Mouse (Mus musculus) midbrain, postnatal 0 days (tissue): ENCODE measurements at regions not wholly inside any gene's neighbourhood (a gene's known extent, or its start where the extent isn't known, plus 50 kb on each side); places are given as distances from the start of the nearest gene placed in this dataset.

Experiments used
- ATAC-seq: fragments of 200-750 bp; cut with Nextera tagmentation; 2 replicates; pipeline ENCODE4 v1.8.0; 2017; ENCODE audit warnings: moderate number of reproducible peaks, mild to moderate bottlenecking, moderate TSS enrichment, moderate library complexity; ENCODE audit not compliant: low FRiP score
- DNase-seq: peaks from one replicate; pipeline ENCODE4 v3.0.0-alpha.2; 2015; ENCODE audit warnings: low spot score
- H3K27ac ChIP-seq: fragments of 300-500 bp; sonication (generic); 2 replicates; pipeline ENCODE4 v1.5.1; 2014; ENCODE audit warnings: low read depth, mild to moderate bottlenecking, low read length, mixed read lengths
- H3K27me3 ChIP-seq: fragments of 300-500 bp; sonication (generic); 2 replicates; pipeline ENCODE4 v1.6.1; 2014; ENCODE audit warnings: low read length, control low read depth, mixed read lengths; ENCODE audit not compliant: insufficient read depth
- H3K36me3 ChIP-seq: fragments of 300-500 bp; sonication (generic); 2 replicates; pipeline ENCODE4 v1.6.1; 2014; ENCODE audit warnings: low read length, control low read depth, mixed read lengths; ENCODE audit not compliant: insufficient read depth
- H3K4me1 ChIP-seq: fragments of 300-500 bp; sonication (generic); 2 replicates; pipeline ENCODE4 v1.6.1; 2014; ENCODE audit warnings: mild to moderate bottlenecking, control low read depth, antibody characterized with exemption, low read length, mixed read lengths; ENCODE audit not compliant: insufficient read depth
- H3K4me2 ChIP-seq: fragments of 300-500 bp; sonication (generic); 2 replicates; pipeline ENCODE4 v1.6.1; 2014; ENCODE audit warnings: low read depth, mild to moderate bottlenecking, low read length, mixed read lengths; ENCODE audit not compliant: poor library complexity, severe bottlenecking
- H3K4me3 ChIP-seq: fragments of 300-500 bp; sonication (generic); 2 replicates; pipeline ENCODE4 v1.5.1; 2014; ENCODE audit warnings: low read depth, mild to moderate bottlenecking, low read length, moderate library complexity
- H3K9ac ChIP-seq: fragments of 300-500 bp; sonication (generic); replicated peaks from 2 replicates; pipeline ENCODE4 v1.6.1; 2014; ENCODE audit warnings: mild to moderate bottlenecking, low read length, moderate library complexity, mixed read lengths; ENCODE audit not compliant: poor library complexity, severe bottlenecking
- H3K9me3 ChIP-seq: fragments of 300-500 bp; sonication (generic); 2 replicates; pipeline ENCODE4 v1.6.1; 2016; ENCODE audit warnings: low read length, control low read depth
- CTCF ChIP-seq: IDR thresholded peaks from 2 replicates; pipeline ENCODE4 v1.5.1; 2016; ENCODE audit warnings: antibody characterized with exemption, mild to moderate bottlenecking
- WGBS: fragments of 180-500 bp; shearing (Covaris S2); extraction: QIAGEN DNeasy Blood & Tissue Kit; methylation state at CpG from one replicate; pipeline ENCODE4 v1.1.7; 2014; 5-methylcytosine and 5-hydroxymethylcytosine counted together

GRCm38 (mm10) chr12:93188940-93189339, 1340.0 kb upstream of the Sel1l start:
- no peak overlapping the region for H3K27ac ChIP-seq
- no peak overlapping the region for H3K4me3 ChIP-seq
- no peak for TF ChIP-seq CTCF
- H3K27me3 ChIP-seq = no peaks in the 10 kb centered on the region
- no peaks in the 10 kb centered on the region for H3K4me1 ChIP-seq
- H3K36me3 ChIP-seq = no peaks in the 10 kb centered on the region
- ATAC-seq (no peak), DNase-seq (no peak)
- WGBS = 77% methylated on average over 1 of the region's 1 CpGs
- H3K9me3 ChIP-seq = no peaks in the 10 kb centered on the region
- H3K9ac ChIP-seq = no peak overlapping the region
- H3K4me2 ChIP-seq = no peak overlapping the region

DNA sequence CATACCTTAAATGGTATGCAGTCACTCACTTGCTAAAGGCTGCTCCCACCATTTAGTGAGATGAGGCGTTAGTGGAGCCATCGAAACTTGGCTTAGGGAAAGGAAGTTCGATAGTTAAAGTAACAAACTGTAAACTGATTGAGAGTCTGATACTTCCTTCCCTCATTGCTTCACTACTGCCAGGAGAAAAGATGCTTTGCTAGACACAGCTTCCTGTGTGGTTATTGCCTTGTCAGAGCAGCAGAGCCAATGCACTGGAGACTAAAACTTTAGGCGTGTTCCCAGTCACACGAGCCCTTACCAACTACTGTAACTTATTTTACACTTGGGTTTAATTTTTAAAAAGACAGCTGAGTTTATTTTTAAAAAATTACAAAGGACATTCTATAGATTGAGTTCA, 1324.8 kb upstream of the Sel1l start:
- DNase-seq (no peak), ATAC-seq (no peak)
- no peak for TF ChIP-seq CTCF
- Histone ChIP-seq H3K9me3 (no peaks in the 10 kb centered on the region), H3K27me3 (no peaks in the 10 kb centered on the region), H3K4me1 (no peaks in the 10 kb centered on the region), H3K36me3 (no peaks in the 10 kb centered on the region), H3K4me2 (no peak overlapping the region), H3K9ac (no peak overlapping the region), H3K27ac (no peak overlapping the region), H3K4me3 (no peak overlapping the region)
- WGBS = 90% methylated on average over 5 of the region's 5 CpGs

GRCm38 (mm10) chr12:93160252-93160651, 1311.3 kb upstream of the Sel1l start:
- ATAC-seq (no peak), DNase-seq (no peak)
- H3K36me3 ChIP-seq = no peaks in the 10 kb centered on the region
- H3K4me3 ChIP-seq = no peak overlapping the region
- 81% methylated on average over 4 of the region's 4 CpGs for WGBS
- H3K27me3 ChIP-seq = no peaks in the 10 kb centered on the region
- H3K9ac ChIP-seq = no peak overlapping the region
- no peak overlapping the region for H3K4me2 ChIP-seq
- H3K4me1 ChIP-seq = no peaks in the 10 kb centered on the region
- no peak for TF ChIP-seq CTCF
- H3K9me3 ChIP-seq = no peaks in the 10 kb centered on the region
- H3K27ac ChIP-seq = no peak overlapping the region

DNA sequence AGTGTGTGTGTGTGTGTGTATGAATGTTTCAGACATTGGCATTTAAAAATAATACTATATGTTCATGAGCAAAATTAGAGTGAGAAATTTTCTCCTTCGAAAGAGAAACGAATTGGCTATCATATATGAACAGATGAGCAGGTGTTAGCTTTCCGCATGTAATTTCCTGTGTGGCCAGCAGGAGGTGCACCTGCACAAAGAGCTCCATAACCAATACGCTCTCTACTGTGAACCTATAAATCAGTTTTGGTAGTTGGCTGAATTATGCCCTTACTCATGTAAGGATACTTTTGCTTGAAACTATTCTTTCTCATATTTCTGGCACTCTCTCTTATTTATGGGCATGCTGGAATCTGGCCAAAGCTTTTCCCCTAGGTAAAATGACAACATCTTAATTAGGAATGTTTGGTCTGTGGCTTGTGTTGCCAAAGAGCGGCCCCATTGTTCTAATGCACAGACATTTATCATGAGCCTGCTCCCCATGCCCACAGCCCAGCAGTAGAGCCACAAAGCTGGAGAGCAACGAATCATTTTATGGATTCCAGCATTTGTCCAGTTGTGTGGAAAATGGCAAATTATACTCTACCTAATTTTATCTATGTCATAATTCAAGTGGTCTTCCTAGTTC, 1303.8 kb upstream of the Sel1l start:
- H3K4me2 ChIP-seq = no peak overlapping the region
- H3K36me3 ChIP-seq = no peaks in the 10 kb centered on the region
- H3K9ac ChIP-seq = no peak overlapping the region
- ATAC-seq = no peak
- no peak overlapping the region for H3K4me3 ChIP-seq
- H3K27ac ChIP-seq = no peak overlapping the region
- peak; percentile 72 for TF ChIP-seq CTCF
- no peaks in the 10 kb centered on the region for H3K4me1 ChIP-seq
- no peaks in the 10 kb centered on the region for H3K27me3 ChIP-seq
- DNase-seq = peak; percentile 60
- 59% methylated on average over 6 of the region's 6 CpGs for WGBS
- no peaks in the 10 kb centered on the region for H3K9me3 ChIP-seq

DNA sequence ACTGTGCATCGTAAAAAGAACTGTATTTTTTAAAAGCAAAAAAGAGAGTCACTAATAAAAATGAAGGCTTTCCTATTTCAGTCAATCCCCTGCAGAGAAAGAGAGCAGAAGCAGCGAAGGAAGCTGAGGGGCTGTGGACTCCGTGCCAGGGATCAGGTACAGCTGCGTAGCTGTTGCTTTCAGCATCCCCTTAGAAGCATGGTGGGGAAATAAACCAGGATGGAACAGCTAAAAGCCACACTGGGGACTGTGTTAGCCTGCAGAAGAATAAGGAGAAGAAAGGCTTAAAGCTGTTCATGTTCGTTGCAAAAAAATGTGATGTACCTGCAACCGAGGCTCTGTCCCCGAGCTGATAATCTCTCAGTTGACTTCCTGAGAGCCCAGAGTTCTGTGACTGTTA, 1302.6 kb upstream of the Sel1l start:
- H3K9me3 ChIP-seq = no peaks in the 10 kb centered on the region
- 48% methylated on average over 7 of the region's 7 CpGs for whole genome bisulfite sequencing
- H3K36me3 ChIP-seq = no peaks in the 10 kb centered on the region
- peak; percentile 1 for DNase-seq
- H3K9ac ChIP-seq = no peak overlapping the region
- H3K4me1 ChIP-seq = no peaks in the 10 kb centered on the region
- H3K4me3 ChIP-seq = no peak overlapping the region
- no peak for TF ChIP-seq CTCF
- ATAC-seq = no peak
- no peak overlapping the region for H3K27ac ChIP-seq
- no peaks in the 10 kb centered on the region for H3K27me3 ChIP-seq
- no peak overlapping the region for H3K4me2 ChIP-seq

- Histone ChIP-seq H3K4me2 (no peak overlapping the region), H3K4me3 (no peak overlapping the region), H3K9ac (no peak overlapping the region), H3K9me3 (no peaks in the 10 kb centered on the region), H3K27ac (no peak overlapping the region), H3K36me3 (no peaks in the 10 kb centered on the region), H3K4me1 (no peaks in the 10 kb centered on the region), H3K27me3 (no peaks in the 10 kb centered on the region)
- WGBS = 51% methylated on average over 3 of the region's 3 CpGs
- no peak for ATAC-seq
- no peak for TF ChIP-seq CTCF
- peak; percentile 11 for DNase-seq
These were observed 1293.3 kb upstream of the Sel1l start for GRCm38 (mm10) chr12:93142265-93142664.
